Mouse (Mus musculus) B cell, adult 62 days (primary cell): ENCODE measurements around the gene Gm4907. TPM values are rescaled to one million over a fixed set of nuclear protein-coding genes. Genes with fewer than 3 reads are reported as not detected.

ENCODE experiments used
- total RNA-seq: library from RNA; stranded (reverse); gene quantifications from 4 replicates; pipeline ENCODE4 v1.2.4, GENCODE M21; 2023

Gm4907 gene
- not detected in 4 replicates for total RNA-seq

DNA sequence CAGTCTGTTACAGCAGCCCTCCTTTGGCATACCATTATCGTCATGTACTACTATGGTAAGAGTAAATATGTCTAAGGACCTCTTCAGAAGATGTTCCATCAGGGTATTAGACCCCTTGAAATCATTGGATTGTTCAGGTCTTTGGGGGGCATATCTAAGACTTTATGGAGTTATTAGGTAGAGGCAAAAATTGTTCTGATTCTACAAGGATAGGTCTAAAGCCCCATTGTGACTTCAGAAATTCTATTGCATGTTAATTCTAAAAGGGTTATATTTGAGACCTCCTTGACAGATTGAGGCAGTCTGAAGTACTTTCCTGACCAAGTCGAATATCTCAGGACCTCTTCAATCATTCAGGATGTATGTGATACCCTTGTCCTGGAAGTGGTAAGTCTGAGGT, at the start of gene Gm4907:
Gene Gm4907 (plus strand): TSS at position 301 of the 400 bp plus-strand sequence.

Other genes with a start within 250 kb of the Gm4907 start
- 43.9 to 49.6 TPM (median 45.8 TPM) in 4 replicates for gene Wdr44, start 189.5 kb upstream of the Gm4907 start, total RNA-seq
- not detected in 4 replicates for gene Gm4985, start 76.4 kb downstream of the Gm4907 start, total RNA-seq